Mouse (Mus musculus) myocyte (in vitro differentiated cells): ENCODE results near the gene Sptbn4.

Experiments
- MYOG ChIP-seq, 3 experiments: IDR thresholded peaks; one replicate each; pipeline ENCODE4 v1.6.1; 2011; ENCODE audit warnings: control low read depth in 2 of 3, low read depth in 2 of 3, mild to moderate bottlenecking in 2 of 3; ENCODE audit not compliant: insufficient read length in 2 of 3, control insufficient read depth in 1 of 3, insufficient read depth in 1 of 3
- POLR2A ChIP-seq: IDR thresholded peaks from one replicate; pipeline ENCODE4 v1.6.1; 2011; ENCODE audit warnings: low read depth, mild to moderate bottlenecking, control low read depth, moderate library complexity; ENCODE audit not compliant: insufficient read length

DNA sequence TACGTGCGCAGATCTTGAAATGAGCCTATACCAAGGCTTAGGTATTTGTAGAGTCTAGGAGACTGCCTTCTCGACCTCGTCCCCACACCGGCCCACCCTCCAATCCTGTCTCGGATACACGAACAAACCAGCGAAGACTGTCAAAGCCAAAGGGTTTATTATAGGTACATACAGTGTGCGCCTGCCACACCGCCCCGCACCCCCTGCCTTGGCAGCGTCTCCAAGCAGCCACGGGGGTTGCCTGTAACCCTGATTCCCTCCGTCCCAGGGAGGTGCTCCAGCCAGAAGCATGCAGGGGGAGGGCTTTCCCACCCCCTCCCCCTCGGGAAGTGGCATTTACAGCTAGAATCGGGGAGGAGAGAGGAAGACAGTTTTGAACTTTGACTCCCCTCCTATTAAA, 91.2 kb downstream of the Sptbn4 start:
- TF ChIP-seq POLR2A: no peak
- TF ChIP-seq MYOG (IDR thresholded peaks at IDR 0.05; ENCODE audit: control insufficient read depth in 1 of 3, insufficient read depth in 1 of 3, insufficient read length in 2 of 3, low read depth in 2 of 3): no peak
